Mouse (Mus musculus): ENCODE results near the gene Axin1.

GRCm38 (mm10) chr17:26207686-26208085, 69.2 kb downstream of the Axin1 start, which contains the start of gene Arhgdig:
- TF ChIP-seq TAL1 (IDR thresholded peaks at IDR 0.05; ENCODE audit: low read length) (no peak), GATA1 (IDR thresholded peaks at IDR 0.05; ENCODE audit: low read length) (no peak)

All from erythroblast, embryonic 14.5 days (primary cell).